Mouse (Mus musculus): ENCODE measurements around the gene Spata25. TPM values are rescaled to one million over a fixed set of nuclear protein-coding genes. Genes with fewer than 3 reads are reported as not detected.
"Not testable (repeated sequence)": the region's sequence is repeated elsewhere in the genome, so short reads cannot be mapped to it uniquely, and the experiment has no call there.

Spata25 gene
- total RNA-seq, 2 experiments from 2014 or later = 0.67 to 0.75 TPM

GRCm38 (mm10) chr2:164804533-164805331 is 23.6 kb downstream of the Spata25 start, which contains the start of the genes Acot8 and Zswim3:
Acot8 (minus strand) TSS chr2:164804882.
Zswim3 (plus strand) TSS chr2:164805098.
- peak; percentile 98 to 100 for DNase-seq

- DNase-seq = no peak
These were observed 24.4 kb downstream of the Spata25 start for GRCm38 (mm10) chr2:164803921-164804313.

GRCm38 (mm10) chr2:164803201-164803920 is 25.0 kb downstream of the Spata25 start:
- DNase-seq = no peak

DNA sequence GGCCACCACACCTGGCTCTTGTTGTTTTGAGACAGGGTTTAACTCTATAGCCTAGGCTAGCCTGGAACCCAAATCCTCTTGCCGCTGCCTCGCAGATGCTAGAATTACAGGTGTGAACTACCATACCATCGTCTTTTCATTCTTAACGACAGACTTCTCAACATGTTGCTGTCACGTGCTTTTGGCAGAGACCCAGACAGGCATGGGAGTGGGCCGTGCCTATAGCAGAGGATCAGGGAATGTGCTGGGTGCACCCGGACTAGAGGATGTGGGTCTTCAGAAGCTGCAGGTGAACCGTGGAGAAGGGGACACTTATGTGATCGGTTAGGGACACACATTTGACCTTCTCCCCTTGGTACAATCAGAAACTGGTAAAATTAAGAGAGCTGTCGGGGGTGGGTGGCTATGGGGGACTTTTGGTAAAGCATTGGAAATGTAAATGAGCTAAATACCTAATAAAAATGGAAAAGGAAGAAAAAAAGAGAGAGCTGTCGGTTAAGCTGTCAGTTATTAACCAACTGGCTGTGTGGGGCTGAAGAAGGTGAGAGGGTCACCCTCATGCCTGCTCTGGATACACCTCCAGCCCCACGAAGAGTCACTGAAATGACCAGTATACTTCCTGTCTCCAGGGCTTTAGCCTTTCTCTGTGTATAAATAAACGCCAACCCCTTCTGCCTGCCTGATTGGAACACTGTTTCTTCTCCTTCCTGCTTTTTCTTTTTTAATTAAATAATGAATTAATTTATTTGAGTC is 27.9 kb downstream of the Spata25 start:
- DNase-seq = no peak

GRCm38 (mm10) chr2:164798554-164798953 is 29.8 kb downstream of the Spata25 start:
- DNase-seq = not testable (repeated sequence)

DNA sequence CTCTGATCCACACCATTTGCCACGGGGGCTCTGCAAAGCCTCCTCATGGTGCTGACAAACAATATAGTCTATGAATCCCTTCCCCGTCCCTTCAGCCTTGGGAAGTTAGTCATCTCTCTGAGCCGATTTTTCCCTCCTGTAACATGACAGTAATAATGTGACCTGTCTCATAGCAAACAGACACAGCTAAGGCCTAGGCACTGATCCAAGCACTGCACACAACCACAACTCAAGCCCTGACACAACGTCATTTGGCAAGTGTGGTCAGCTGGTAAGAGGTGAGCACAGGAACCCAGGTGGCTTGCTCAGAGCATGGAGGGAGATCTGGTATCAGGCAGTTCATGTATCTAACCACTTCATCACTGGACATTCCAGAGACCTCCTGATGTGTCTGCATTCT is 32.5 kb downstream of the Spata25 start:
- DNase-seq = no peak

DNA sequence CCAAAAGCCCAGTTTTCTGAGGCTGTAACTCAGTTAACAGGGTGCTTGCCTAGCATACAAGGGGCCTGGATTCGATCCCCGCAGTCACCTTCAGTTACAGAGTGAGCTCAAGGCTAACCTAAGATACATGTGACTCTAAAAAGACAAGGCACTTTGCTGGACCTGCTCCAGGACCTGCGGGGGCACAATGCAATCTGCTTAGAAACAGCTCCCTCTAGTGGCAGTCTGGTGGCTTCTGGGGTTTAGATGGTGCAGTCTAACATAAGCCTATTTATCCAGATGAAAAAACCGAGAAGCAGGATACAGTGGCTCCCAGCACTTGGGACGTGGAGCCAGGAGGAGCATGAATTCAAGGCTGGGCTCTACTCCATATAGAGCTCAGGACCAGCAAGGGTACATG is 34.0 kb downstream of the Spata25 start:
- DNase-seq = peak; percentile 84 to 91

DNA sequence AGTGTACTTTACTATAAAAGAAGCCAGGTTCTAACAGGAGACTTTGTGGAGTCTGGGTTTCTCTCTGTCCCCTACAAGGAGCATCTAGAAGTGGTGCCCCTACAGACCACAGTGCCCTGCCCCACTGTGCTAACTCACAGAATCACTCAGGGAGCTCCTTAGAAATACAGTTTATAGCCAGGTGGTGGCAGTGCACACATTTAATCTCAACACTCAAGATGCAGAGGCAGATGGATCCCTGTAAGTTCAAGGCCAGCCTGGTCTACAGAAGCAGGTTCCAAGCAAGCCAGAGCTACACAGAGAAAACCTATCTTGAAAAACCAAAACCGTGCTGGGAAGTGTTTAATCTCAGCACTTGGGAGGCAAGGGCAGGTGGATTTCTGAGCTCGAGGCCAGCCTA is 34.6 kb downstream of the Spata25 start:
- DNase-seq = peak in 1 of 2 experiments; percentile 29

DNA sequence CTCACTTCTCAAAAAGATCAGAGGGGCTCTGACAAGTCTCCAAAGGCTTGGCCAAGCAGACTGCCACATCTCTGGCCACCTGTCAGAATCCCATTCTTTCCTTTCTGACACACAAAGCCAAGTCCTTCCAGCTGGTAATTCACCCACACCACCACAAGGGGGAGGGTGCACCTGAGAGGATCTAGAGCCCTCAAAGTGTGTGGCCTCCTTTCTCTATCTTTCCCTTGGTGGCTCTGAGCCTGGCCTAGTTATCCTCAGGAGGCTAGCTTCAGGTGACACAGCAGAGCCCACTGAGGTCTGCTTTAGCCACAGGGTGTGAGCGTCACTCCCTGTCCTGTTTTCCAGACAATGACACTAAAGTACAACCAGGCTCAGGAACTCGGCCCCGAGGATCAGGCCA is 35.1 kb downstream of the Spata25 start:
- peak; percentile 51 to 71 for DNase-seq

- DNase-seq = no peak
These were observed 35.7 kb downstream of the Spata25 start for GRCm38 (mm10) chr2:164792400-164793190.

GRCm38 (mm10) chr2:164791841-164792261 is 36.5 kb downstream of the Spata25 start:
- no peak for DNase-seq

GRCm38 (mm10) chr2:164790451-164790850 is 37.9 kb downstream of the Spata25 start:
- DNase-seq = peak; percentile 29 to 33

GRCm38 (mm10) chr2:164788411-164788810 is 39.9 kb downstream of the Spata25 start:
- peak in 1 of 2 experiments; percentile 26 for DNase-seq

- no peak for DNase-seq
These were observed 40.6 kb downstream of the Spata25 start for GRCm38 (mm10) chr2:164787779-164788178.

DNA sequence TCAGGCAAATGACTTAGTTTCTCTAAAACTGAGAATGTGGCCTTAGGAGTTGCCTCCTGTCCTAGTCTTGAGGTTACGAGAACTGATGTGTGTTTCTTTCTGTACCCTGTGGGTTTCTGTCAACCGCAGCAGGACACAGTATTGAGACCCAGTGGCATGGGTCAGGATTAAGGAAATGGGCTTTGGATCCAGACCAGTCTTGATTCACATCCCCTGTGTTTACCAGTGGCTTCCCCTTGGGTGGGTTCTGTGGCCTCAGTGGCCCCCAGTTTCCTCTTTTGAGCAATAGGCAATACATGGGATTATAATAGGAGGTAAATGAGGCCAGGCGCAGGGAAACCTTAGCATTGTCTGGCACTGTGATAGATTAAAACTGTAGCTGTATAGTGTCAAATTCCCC is 41.3 kb downstream of the Spata25 start:
- peak in 1 of 2 experiments; percentile 36 for DNase-seq

DNA sequence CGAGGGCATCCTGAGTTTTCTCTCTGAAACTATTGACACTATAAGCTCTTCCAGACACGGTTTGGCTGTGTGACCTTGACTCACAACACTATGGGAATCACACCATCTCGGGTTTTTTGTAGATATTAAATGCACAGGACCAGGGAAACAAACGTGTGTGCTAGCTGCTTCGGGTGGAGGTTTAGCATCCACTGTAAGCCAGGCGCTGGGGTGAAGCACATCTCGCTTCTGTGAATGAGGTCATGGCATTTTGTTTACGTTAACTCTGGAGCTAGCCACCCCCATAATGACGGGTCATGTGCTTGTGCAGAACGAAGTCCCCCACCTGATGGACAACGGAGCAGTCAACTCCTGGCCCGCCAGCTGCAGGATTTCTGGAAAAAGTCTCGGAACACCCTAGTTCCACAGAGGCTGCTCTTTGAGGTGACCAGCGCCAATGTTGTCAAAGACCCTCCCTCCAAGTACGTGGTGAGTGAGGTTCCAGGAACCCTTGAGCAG is 41.9 kb downstream of the Spata25 start:
- DNase-seq = no peak

- peak; percentile 91 to 97 for DNase-seq
These were observed 42.6 kb downstream of the Spata25 start, which contains the start of gene Snx21 for GRCm38 (mm10) chr2:164785481-164786387. Snx21 (plus strand) TSS chr2:164785823.

DNA sequence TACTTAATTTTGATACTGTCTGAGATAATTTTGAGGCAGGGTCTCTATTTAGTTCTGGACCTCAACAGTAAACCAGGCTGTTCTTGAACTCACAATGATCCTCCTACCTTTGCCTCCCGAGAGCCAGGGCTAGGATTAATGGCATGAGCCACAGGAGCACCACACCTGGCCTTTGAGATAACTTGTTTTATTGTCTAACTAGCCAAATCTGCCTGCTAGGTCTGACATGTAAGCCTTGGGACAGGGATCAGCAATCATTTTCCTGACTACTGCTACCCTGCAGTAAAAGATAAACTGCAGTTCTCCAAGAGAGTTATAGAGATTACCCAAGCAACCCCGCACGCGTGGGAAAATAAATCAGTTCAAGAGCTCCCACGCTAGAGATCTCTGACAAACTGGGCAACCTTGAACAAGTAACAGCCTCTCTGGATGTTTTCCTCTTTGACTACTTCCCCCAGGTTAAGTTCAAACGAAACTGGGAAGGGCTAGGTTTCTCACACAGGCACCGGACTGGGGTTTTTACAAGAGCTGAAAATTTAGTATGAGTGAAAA is 43.4 kb downstream of the Spata25 start:
- no peak for DNase-seq

- DNase-seq = no peak
These were observed 44.3 kb downstream of the Spata25 start for GRCm38 (mm10) chr2:164783926-164784581.

All from heart, adult 18-20 months (tissue).